ENCODE assay signal across 11 mouse cellular contexts in the genomic region with DNA sequence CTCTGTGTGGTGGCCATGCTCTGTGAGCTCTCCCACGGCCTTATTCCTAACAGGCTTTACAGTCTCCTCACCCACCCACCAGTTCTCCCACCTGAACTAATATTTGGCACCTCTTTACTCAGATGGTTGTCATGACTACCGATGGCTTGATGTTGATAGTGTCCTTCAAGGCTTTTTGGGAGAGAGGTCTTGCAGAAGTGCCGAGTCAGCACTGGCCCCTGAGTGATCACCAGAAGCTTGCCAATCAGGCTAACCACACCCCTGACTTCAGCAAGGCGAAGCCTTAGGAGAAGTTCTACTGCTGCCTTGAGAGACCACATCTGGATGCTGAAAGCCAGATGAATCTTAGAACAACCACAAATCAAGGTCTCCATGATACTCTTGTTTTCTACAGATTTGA.
DNase-seq lines count a peak whose midpoint lies in the region; ATAC-seq and TF ChIP-seq lines count a peak whose summit lies in the region.
"Had no signal": no experiment of that assay in that cellular context is flagged by ENCODE, and none has a peak within 500 bp of the region (broad histone marks: within the 10 kb centered on the region; RNA-seq: fewer than 3 reads in every experiment).

No protein-coding gene starts in this region.

- no peaks in the 10 kb centered on the region for H3K36me3 ChIP-seq in forebrain, embryonic 10.5 days (replicated peaks)
- no peaks in the 10 kb centered on the region for H3K36me3 ChIP-seq in forebrain, embryonic 11.5 days (ENCODE audit: control insufficient read depth, insufficient read depth, low read length)
- H3K36me3 ChIP-seq in liver, postnatal 0 days (replicated peaks; ENCODE audit: insufficient read depth, low read length) = no peaks in the 10 kb centered on the region
- H3K36me3 ChIP-seq in embryonic facial prominence, embryonic 14.5 days (ENCODE audit: control insufficient read depth, insufficient read depth, low read length) = no peaks in the 10 kb centered on the region

- no peak for DNase-seq in forebrain, embryonic 10.5 days (ENCODE audit: extremely low spot score, low spot score)
- no peak for DNase-seq in forebrain, embryonic 11.5 days (ENCODE audit: low spot score)
- DNase-seq in liver = peak; percentile 38
- no peak for DNase-seq in liver, postnatal 0 days
- DNase-seq in embryonic facial prominence, embryonic 14.5 days (ENCODE audit: low spot score) = no peak
- peak; percentile 58 for DNase-seq in mesoderm, embryonic 11.5 days (ENCODE audit: low read depth, low spot score)
- no peak for DNase-seq in cerebellum, postnatal 25 days
- no peak for DNase-seq in adrenal gland, adult 18-20 months (ENCODE audit: low spot score in 2 of 2)
- DNase-seq: B cell, adult 2 months; cerebellum, adult 2 months; heart, adult 11 months had no signal

- 84% methylated on average over 4 of the region's 4 CpGs for WGBS in forebrain, embryonic 10.5 days
- 82% methylated on average over 4 of the region's 4 CpGs for WGBS in forebrain, embryonic 11.5 days
- WGBS in liver, postnatal 0 days (ENCODE audit: insufficient replicate concordance) = 70% methylated on average over 4 of the region's 4 CpGs
- 63% methylated on average over 4 of the region's 4 CpGs for WGBS in embryonic facial prominence, embryonic 14.5 days

- peaks cover 68% of the 10 kb centered on the region for H3K4me1 ChIP-seq in forebrain, embryonic 10.5 days
- peaks cover 9% of the 10 kb centered on the region; the same call in 1 of the 2 replicates for H3K4me1 ChIP-seq in forebrain, embryonic 11.5 days (replicated peaks; ENCODE audit: control insufficient read depth, insufficient read depth, low read length)
- peaks cover 9% of the 10 kb centered on the region for H3K4me1 ChIP-seq in liver, postnatal 0 days (ENCODE audit: insufficient read depth)
- peaks cover 51% of the 10 kb centered on the region for H3K4me1 ChIP-seq in embryonic facial prominence, embryonic 14.5 days (ENCODE audit: control insufficient read depth, insufficient read depth, low read length)

- no peak overlapping the region for H3K9ac ChIP-seq in forebrain, embryonic 11.5 days (ENCODE audit: low read length)
- no peak overlapping the region for H3K9ac ChIP-seq in liver, postnatal 0 days (replicated peaks)
- no peak overlapping the region for H3K9ac ChIP-seq in embryonic facial prominence, embryonic 14.5 days (ENCODE audit: low read depth, low read length)

- TF ChIP-seq EP300 in liver, postnatal 0 days (IDR thresholded peaks at IDR 0.05; ENCODE audit: low read depth) = no peak

- peak overlapping the region; percentile 59 for H3K27ac ChIP-seq in forebrain, embryonic 10.5 days
- H3K27ac ChIP-seq in forebrain, embryonic 11.5 days (ENCODE audit: low read depth, low read length) = no peak overlapping the region
- H3K27ac ChIP-seq in liver, postnatal 0 days (ENCODE audit: low read depth) = no peak overlapping the region
- H3K27ac ChIP-seq in embryonic facial prominence, embryonic 14.5 days (replicated peaks; ENCODE audit: low read depth, low read length) = peak overlapping the region; percentile 82

- ATAC-seq in forebrain, embryonic 11.5 days (replicated peaks; ENCODE audit: low FRiP score) = no peak
- ATAC-seq in liver, postnatal 0 days = no peak
- ATAC-seq in embryonic facial prominence, embryonic 14.5 days (ENCODE audit: low read depth) = no peak

- no peaks in the 10 kb centered on the region for H3K27me3 ChIP-seq in forebrain, embryonic 10.5 days (ENCODE audit: poor library complexity, severe bottlenecking)
- H3K27me3 ChIP-seq in forebrain, embryonic 11.5 days (ENCODE audit: control insufficient read depth, insufficient read depth, low read length) = no peaks in the 10 kb centered on the region
- no peaks in the 10 kb centered on the region for H3K27me3 ChIP-seq in liver, postnatal 0 days (ENCODE audit: insufficient read depth, low read length)
- no peaks in the 10 kb centered on the region for H3K27me3 ChIP-seq in embryonic facial prominence, embryonic 14.5 days (replicated peaks; ENCODE audit: control insufficient read depth, insufficient read depth, low read length)

- H3K9me3 ChIP-seq in forebrain, embryonic 10.5 days = no peaks in the 10 kb centered on the region
- no peaks in the 10 kb centered on the region for H3K9me3 ChIP-seq in forebrain, embryonic 11.5 days (ENCODE audit: control insufficient read depth, low read length)
- H3K9me3 ChIP-seq in liver, postnatal 0 days (ENCODE audit: low read length) = no peaks in the 10 kb centered on the region
- H3K9me3 ChIP-seq in embryonic facial prominence, embryonic 14.5 days (ENCODE audit: control insufficient read depth, low read length) = no peaks in the 10 kb centered on the region

- H3K4me3 ChIP-seq in forebrain, embryonic 10.5 days = no peak overlapping the region
- H3K4me3 ChIP-seq in forebrain, embryonic 11.5 days (ENCODE audit: low read depth, low read length) = no peak overlapping the region
- H3K4me3 ChIP-seq in liver, postnatal 0 days (ENCODE audit: low read depth, low read length) = no peak overlapping the region
- H3K4me3 ChIP-seq in embryonic facial prominence, embryonic 14.5 days (ENCODE audit: low read depth, low read length) = no peak overlapping the region

- no peak for TF ChIP-seq CTCF in liver, postnatal 0 days (IDR thresholded peaks at IDR 0.05; ENCODE audit: low read depth)

- no peak overlapping the region for H3K4me2 ChIP-seq in forebrain, embryonic 11.5 days (ENCODE audit: low read depth, low read length, severe bottlenecking)
- H3K4me2 ChIP-seq in liver, postnatal 0 days (ENCODE audit: low read depth, low read length) = no peak overlapping the region
- no peak overlapping the region for H3K4me2 ChIP-seq in embryonic facial prominence, embryonic 14.5 days (ENCODE audit: low read depth, low read length)

Comparison
In these comparisons a context has a peak if more than half of its experiments do, and no peak if none do; other contexts are left out.
1. DNase-seq: peak in liver (single experiment) and mesoderm, embryonic 11.5 days (single experiment); none in forebrain, embryonic 10.5 days (single experiment), forebrain, embryonic 11.5 days (single experiment), liver, postnatal 0 days (single experiment), embryonic facial prominence, embryonic 14.5 days (single experiment), cerebellum, postnatal 25 days (0 of 2) and adrenal gland, adult 18-20 months (0 of 2).
2. H3K27ac ChIP-seq: peak in forebrain, embryonic 10.5 days (single experiment) and embryonic facial prominence, embryonic 14.5 days (single experiment); none in forebrain, embryonic 11.5 days (single experiment) and liver, postnatal 0 days (single experiment).